Mouse (Mus musculus) midbrain, embryonic 11.5 days (tissue): Measurements from ENCODE around the gene Ryr3. TPM values are rescaled to one million over a fixed set of nuclear protein-coding genes. Genes with fewer than 3 reads are reported as not detected.

ENCODE experiments used
- ATAC-seq: fragments of 200-750 bp; cut with Nextera tagmentation; 2 replicates; pipeline ENCODE4 v1.8.0; 2017; ENCODE audit warnings: moderate TSS enrichment, moderate library complexity; ENCODE audit not compliant: low FRiP score
- DNase-seq: peaks from one replicate; pipeline ENCODE4 v3.0.0; 2015; ENCODE audit warnings: low spot score; ENCODE audit errors: missing footprints
- H3K27ac ChIP-seq: fragments of 300-500 bp; sonication (generic); 2 replicates; pipeline ENCODE4 v1.5.1; 2014; ENCODE audit warnings: low read depth, low read length
- H3K27me3 ChIP-seq: fragments of 300-500 bp; sonication (generic); 2 replicates; pipeline ENCODE4 v1.6.1; 2014; ENCODE audit warnings: mild to moderate bottlenecking, low read length, moderate library complexity, mixed read lengths; ENCODE audit not compliant: control insufficient read depth, insufficient read depth
- H3K36me3 ChIP-seq: fragments of 300-500 bp; sonication (generic); 2 replicates; pipeline ENCODE4 v1.6.1; 2014; ENCODE audit warnings: mild to moderate bottlenecking, low read length, moderate library complexity, mixed read lengths; ENCODE audit not compliant: control insufficient read depth, insufficient read depth
- H3K4me1 ChIP-seq: fragments of 300-500 bp; sonication (generic); 2 replicates; pipeline ENCODE4 v1.6.1; 2014; ENCODE audit warnings: low read length; ENCODE audit not compliant: control insufficient read depth, insufficient read depth
- H3K4me2 ChIP-seq: fragments of 300-500 bp; sonication (generic); 2 replicates; pipeline ENCODE4 v1.6.1; 2014; ENCODE audit warnings: mild to moderate bottlenecking, moderate library complexity
- H3K4me3 ChIP-seq: fragments of 300-500 bp; sonication (generic); 2 replicates; pipeline ENCODE4 v1.5.1; 2014; ENCODE audit warnings: low read depth, low read length
- H3K9ac ChIP-seq: fragments of 300-500 bp; sonication (generic); 2 replicates; pipeline ENCODE4 v1.6.1; 2014; ENCODE audit warnings: low read length
- H3K9me3 ChIP-seq: fragments of 300-500 bp; sonication (generic); 2 replicates; pipeline ENCODE4 v1.6.1; 2016; ENCODE audit warnings: low read length; ENCODE audit not compliant: control insufficient read depth
- WGBS: fragments of 180-500 bp; shearing (Covaris S2); extraction: QIAGEN DNeasy Blood & Tissue Kit; methylation state at CpG from one replicate; pipeline ENCODE4 v1.1.7; 2014; 5-methylcytosine and 5-hydroxymethylcytosine counted together
- polyA plus RNA-seq: library from polyadenylated mRNA; unstranded; fragments of >200 nt; fragmentation: Nextera tagmentation; extraction: Ambion mirVana; gene quantifications from 2 replicates; pipeline ENCODE4 v1.2.1, GENCODE M21; 2014

The Ryr3 gene
- polyA plus RNA-seq, 1 experiment from 2014 or later, result 1.4 TPM

- H3K27me3 ChIP-seq, result no peaks in the 10 kb centered on the region
- no peak overlapping the region for H3K4me2 ChIP-seq
- DNase-seq (no peak), ATAC-seq (no peak)
- no peak overlapping the region for H3K9ac ChIP-seq
- no peak overlapping the region for H3K4me3 ChIP-seq
- no peak overlapping the region for H3K27ac ChIP-seq
- WGBS, result 80% methylated on average over 3 of the region's 3 CpGs
- no peaks in the 10 kb centered on the region for H3K36me3 ChIP-seq
- H3K9me3 ChIP-seq, result no peaks in the 10 kb centered on the region
- H3K4me1 ChIP-seq, result no peaks in the 10 kb centered on the region
These were observed 563.1 kb downstream of the Ryr3 start for GRCm38 (mm10) chr2:112653836-112654235.

GRCm38 (mm10) chr2:112637206-112637605 is 579.7 kb downstream of the Ryr3 start:
- DNase-seq (no peak), ATAC-seq (no peak)
- Histone ChIP-seq H3K27ac (no peak overlapping the region), H3K4me3 (no peak overlapping the region), H3K9me3 (no peaks in the 10 kb centered on the region), H3K9ac (no peak overlapping the region), H3K4me2 (no peak overlapping the region), H3K27me3 (no peaks in the 10 kb centered on the region), H3K4me1 (no peaks in the 10 kb centered on the region), H3K36me3 (no peaks in the 10 kb centered on the region)
- 95% methylated on average over 5 of the region's 5 CpGs for WGBS

GRCm38 (mm10) chr2:112632536-112632935 is 584.4 kb downstream of the Ryr3 start:
- DNase-seq (no peak), ATAC-seq (no peak)
- no peak overlapping the region for H3K4me3 ChIP-seq
- H3K4me2 ChIP-seq, result no peak overlapping the region
- no peaks in the 10 kb centered on the region for H3K36me3 ChIP-seq
- WGBS, result 86% methylated on average over 9 of the region's 9 CpGs
- H3K4me1 ChIP-seq, result no peaks in the 10 kb centered on the region
- no peaks in the 10 kb centered on the region for H3K9me3 ChIP-seq
- no peak overlapping the region for H3K9ac ChIP-seq
- H3K27me3 ChIP-seq, result no peaks in the 10 kb centered on the region
- no peak overlapping the region for H3K27ac ChIP-seq

- Histone ChIP-seq H3K9ac (no peak overlapping the region), H3K9me3 (no peaks in the 10 kb centered on the region), H3K4me1 (no peaks in the 10 kb centered on the region), H3K4me3 (no peak overlapping the region), H3K27ac (no peak overlapping the region), H3K36me3 (no peaks in the 10 kb centered on the region), H3K4me2 (no peak overlapping the region), H3K27me3 (no peaks in the 10 kb centered on the region)
- WGBS, result 81% methylated on average over 11 of the region's 11 CpGs
- ATAC-seq (no peak), DNase-seq (no peak)
These were observed 586.2 kb downstream of the Ryr3 start for GRCm38 (mm10) chr2:112630669-112631068.

- Histone ChIP-seq H3K27me3 (no peaks in the 10 kb centered on the region), H3K9me3 (no peaks in the 10 kb centered on the region), H3K9ac (no peak overlapping the region), H3K4me3 (no peak overlapping the region), H3K4me1 (no peaks in the 10 kb centered on the region), H3K27ac (no peak overlapping the region), H3K4me2 (no peak overlapping the region), H3K36me3 (no peaks in the 10 kb centered on the region)
- 89% methylated on average over 3 of the region's 3 CpGs for WGBS
- no peak for DNase-seq
- ATAC-seq, result no peak
These were observed 591.7 kb downstream of the Ryr3 start for GRCm38 (mm10) chr2:112625156-112625555.

- Histone ChIP-seq H3K9ac (no peak overlapping the region), H3K4me1 (peaks cover 2% of the 10 kb centered on the region; the same call in 1 of the 2 replicates), H3K4me2 (no peak overlapping the region), H3K36me3 (no peaks in the 10 kb centered on the region), H3K27ac (no peak overlapping the region), H3K9me3 (no peaks in the 10 kb centered on the region), H3K4me3 (no peak overlapping the region), H3K27me3 (no peaks in the 10 kb centered on the region)
- DNase-seq (no peak), ATAC-seq (peak; percentile 66)
- WGBS, result 10% methylated on average over 3 of the region's 3 CpGs
These were observed 599.7 kb downstream of the Ryr3 start for GRCm38 (mm10) chr2:112617206-112617605.

GRCm38 (mm10) chr2:112614375-112614774 is 602.5 kb downstream of the Ryr3 start:
- Histone ChIP-seq H3K9ac (no peak overlapping the region), H3K36me3 (no peaks in the 10 kb centered on the region), H3K4me3 (no peak overlapping the region), H3K4me2 (no peak overlapping the region), H3K27ac (no peak overlapping the region), H3K9me3 (no peaks in the 10 kb centered on the region), H3K4me1 (peaks cover 2% of the 10 kb centered on the region; the same call in 1 of the 2 replicates), H3K27me3 (no peaks in the 10 kb centered on the region)
- ATAC-seq (no peak), DNase-seq (no peak)
- WGBS, result 86% methylated on average over 7 of the region's 7 CpGs

GRCm38 (mm10) chr2:112612628-112613027 is 604.3 kb downstream of the Ryr3 start:
- no peaks in the 10 kb centered on the region for H3K4me1 ChIP-seq
- no peak overlapping the region for H3K9ac ChIP-seq
- H3K27ac ChIP-seq, result no peak overlapping the region
- ATAC-seq (no peak), DNase-seq (no peak)
- H3K4me2 ChIP-seq, result no peak overlapping the region
- no peak overlapping the region for H3K4me3 ChIP-seq
- no peaks in the 10 kb centered on the region for H3K36me3 ChIP-seq
- 82% methylated on average over 3 of the region's 3 CpGs for WGBS
- no peaks in the 10 kb centered on the region for H3K9me3 ChIP-seq
- H3K27me3 ChIP-seq, result no peaks in the 10 kb centered on the region

- Histone ChIP-seq H3K4me3 (no peak overlapping the region), H3K36me3 (no peaks in the 10 kb centered on the region), H3K4me1 (no peaks in the 10 kb centered on the region), H3K9me3 (no peaks in the 10 kb centered on the region), H3K4me2 (no peak overlapping the region), H3K9ac (no peak overlapping the region), H3K27ac (no peak overlapping the region), H3K27me3 (no peaks in the 10 kb centered on the region)
- WGBS, result 88% methylated on average over 3 of the region's 3 CpGs
- DNase-seq (no peak), ATAC-seq (no peak)
These were observed 610.4 kb downstream of the Ryr3 start for GRCm38 (mm10) chr2:112606536-112606935.

- Histone ChIP-seq H3K36me3 (no peaks in the 10 kb centered on the region), H3K4me1 (no peaks in the 10 kb centered on the region), H3K4me3 (no peak overlapping the region), H3K4me2 (no peak overlapping the region), H3K9ac (no peak overlapping the region), H3K27me3 (no peaks in the 10 kb centered on the region), H3K9me3 (no peaks in the 10 kb centered on the region), H3K27ac (no peak overlapping the region)
- ATAC-seq, result 0 out of 2 replicates have a peak, but pooled peaks have one; percentile 27
- DNase-seq, result no peak
- 75% methylated on average over 8 of the region's 8 CpGs for WGBS
These were observed 614.4 kb downstream of the Ryr3 start for GRCm38 (mm10) chr2:112602487-112602886.
